Mouse (Mus musculus): ENCODE data around the gene Isoc2b. TPM values are rescaled to one million over a fixed set of nuclear protein-coding genes. Genes with fewer than 3 reads are reported as not detected.

Isoc2b gene
- polyA plus RNA-seq, 1 experiment from 2014 or later: 2.9 TPM

DNA sequence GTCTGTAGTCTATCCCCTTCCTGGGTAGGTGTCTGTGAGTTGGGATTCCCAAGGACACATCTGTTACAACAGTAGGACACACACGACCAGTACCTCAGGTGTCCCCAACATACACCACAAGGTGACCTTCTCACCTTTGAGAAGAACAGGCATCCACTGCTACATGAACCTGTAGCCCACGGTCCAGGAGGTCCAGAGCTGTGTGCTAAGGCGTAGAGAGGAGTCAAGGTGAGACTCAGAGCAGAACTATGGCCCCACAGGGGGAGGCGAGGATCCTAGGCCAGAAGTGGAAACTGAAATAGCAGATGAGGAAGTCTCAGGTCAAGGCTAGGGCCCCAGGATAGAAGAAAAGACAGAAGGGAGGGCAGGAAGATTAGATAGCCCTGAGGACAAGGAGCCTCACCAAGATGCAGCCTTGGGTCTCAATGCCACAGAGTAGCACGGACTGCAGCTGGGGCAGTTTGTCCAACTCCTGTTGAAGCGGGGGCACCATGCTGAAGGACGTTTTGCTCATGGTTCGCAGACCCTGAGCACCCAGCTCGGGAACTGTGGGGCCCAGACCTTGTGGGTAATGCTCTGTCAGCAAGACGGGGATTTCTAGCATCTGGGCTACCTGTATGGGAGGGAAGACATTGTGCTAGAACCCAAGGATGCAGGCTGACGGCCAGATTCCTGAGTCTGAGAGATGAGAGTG is 19.3 kb downstream of the Isoc2b start:
- no peak overlapping the region for H3K27ac ChIP-seq (ENCODE audit: low read depth, low read length)
- no peaks in the 10 kb centered on the region for H3K4me1 ChIP-seq (ENCODE audit: control insufficient read depth, insufficient read depth, low read length)
- H3K27me3 ChIP-seq (ENCODE audit: control insufficient read depth, insufficient read depth, low read length): peaks cover 11% of the 10 kb centered on the region; the same call in 1 of the 2 replicates
- no peak overlapping the region for H3K9ac ChIP-seq (ENCODE audit: low read depth, low read length)
- H3K36me3 ChIP-seq (ENCODE audit: control insufficient read depth, insufficient read depth, low read length): no peaks in the 10 kb centered on the region
- no peak overlapping the region for H3K4me3 ChIP-seq (ENCODE audit: low read depth, low read length)
- 0 out of 2 replicates have a peak, but pooled peaks cover 3% of the 10 kb centered on the region for H3K9me3 ChIP-seq (replicated peaks; ENCODE audit: control insufficient read depth, low read length)
- H3K4me2 ChIP-seq: no peak overlapping the region
- ATAC-seq (replicated peaks; ENCODE audit: insufficient number of reproducible peaks, low FRiP score, low TSS enrichment): no peak
- 65% methylated on average over 11 of the region's 11 CpGs for WGBS (ENCODE audit: insufficient replicate concordance)

DNA sequence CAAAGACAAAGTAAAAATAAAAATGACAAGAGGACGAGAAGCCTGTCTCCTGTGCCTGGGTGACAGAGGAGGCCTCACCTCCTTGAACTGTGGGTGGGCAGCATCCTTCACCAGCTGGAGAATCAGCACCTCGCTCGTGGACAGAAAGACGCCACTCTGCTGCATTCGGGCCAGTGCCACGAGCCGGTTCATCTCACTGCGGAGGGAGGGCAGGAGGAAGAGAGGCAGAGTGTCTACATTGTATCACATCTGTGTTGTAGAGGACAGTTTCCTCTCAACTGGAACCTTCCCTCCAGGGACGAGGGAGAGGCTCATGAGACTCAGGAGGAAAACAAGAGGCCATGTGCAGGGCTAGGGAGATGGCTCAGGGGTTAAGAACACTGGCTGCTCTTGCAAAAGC is 20.7 kb downstream of the Isoc2b start:
- Histone ChIP-seq H3K27ac (ENCODE audit: low read depth, low read length) (no peak overlapping the region), H3K9ac (ENCODE audit: low read depth, low read length) (no peak overlapping the region), H3K9me3 (replicated peaks; ENCODE audit: control insufficient read depth, low read length) (0 out of 2 replicates have a peak, but pooled peaks cover 3% of the 10 kb centered on the region), H3K36me3 (ENCODE audit: control insufficient read depth, insufficient read depth, low read length) (no peaks in the 10 kb centered on the region), H3K4me3 (ENCODE audit: low read depth, low read length) (no peak overlapping the region), H3K27me3 (ENCODE audit: control insufficient read depth, insufficient read depth, low read length) (peaks cover 25% of the 10 kb centered on the region), H3K4me2 (no peak overlapping the region), H3K4me1 (ENCODE audit: control insufficient read depth, insufficient read depth, low read length) (0 out of 2 replicates have a peak, but pooled peaks cover 3% of the 10 kb centered on the region)
- no peak for ATAC-seq (replicated peaks; ENCODE audit: insufficient number of reproducible peaks, low FRiP score, low TSS enrichment)
- WGBS (ENCODE audit: insufficient replicate concordance): 50% methylated on average over 9 of the region's 9 CpGs

DNA sequence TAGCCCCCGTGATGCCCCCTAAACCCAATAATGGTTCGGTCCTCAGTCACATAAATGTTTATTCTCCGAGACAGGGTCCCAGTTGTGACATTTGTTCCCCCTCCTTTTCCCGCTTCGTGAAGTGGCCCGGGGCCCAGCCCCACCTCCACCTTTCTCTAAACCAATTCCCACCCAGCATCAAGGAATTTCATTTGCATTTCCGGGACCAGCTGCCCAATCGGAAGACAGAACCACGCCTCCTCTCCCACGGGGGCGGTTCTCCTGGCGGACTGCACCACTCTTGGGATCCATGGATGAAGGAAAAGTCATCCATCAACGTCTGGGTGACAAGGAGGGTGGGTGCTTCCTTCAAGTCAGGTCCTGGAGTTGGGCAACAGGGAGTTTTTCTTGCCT is 25.1 kb downstream of the Isoc2b start:
- Histone ChIP-seq H3K4me1 (ENCODE audit: control insufficient read depth, insufficient read depth, low read length) (peaks cover 9% of the 10 kb centered on the region), H3K9me3 (replicated peaks; ENCODE audit: control insufficient read depth, low read length) (0 out of 2 replicates have a peak, but pooled peaks cover 3% of the 10 kb centered on the region), H3K9ac (ENCODE audit: low read depth, low read length) (no peak overlapping the region), H3K27me3 (ENCODE audit: control insufficient read depth, insufficient read depth, low read length) (peaks cover 47% of the 10 kb centered on the region), H3K4me2 (peak overlapping the region; percentile 63), H3K4me3 (ENCODE audit: low read depth, low read length) (peak overlapping the region; percentile 36), H3K36me3 (ENCODE audit: control insufficient read depth, insufficient read depth, low read length) (no peaks in the 10 kb centered on the region), H3K27ac (ENCODE audit: low read depth, low read length) (no peak overlapping the region)
- peak; percentile 36; the same call in 1 of the 2 replicates for ATAC-seq (replicated peaks; ENCODE audit: insufficient number of reproducible peaks, low FRiP score, low TSS enrichment)
- under 1% methylated on average over 13 of the region's 13 CpGs for WGBS (ENCODE audit: insufficient replicate concordance)

DNA sequence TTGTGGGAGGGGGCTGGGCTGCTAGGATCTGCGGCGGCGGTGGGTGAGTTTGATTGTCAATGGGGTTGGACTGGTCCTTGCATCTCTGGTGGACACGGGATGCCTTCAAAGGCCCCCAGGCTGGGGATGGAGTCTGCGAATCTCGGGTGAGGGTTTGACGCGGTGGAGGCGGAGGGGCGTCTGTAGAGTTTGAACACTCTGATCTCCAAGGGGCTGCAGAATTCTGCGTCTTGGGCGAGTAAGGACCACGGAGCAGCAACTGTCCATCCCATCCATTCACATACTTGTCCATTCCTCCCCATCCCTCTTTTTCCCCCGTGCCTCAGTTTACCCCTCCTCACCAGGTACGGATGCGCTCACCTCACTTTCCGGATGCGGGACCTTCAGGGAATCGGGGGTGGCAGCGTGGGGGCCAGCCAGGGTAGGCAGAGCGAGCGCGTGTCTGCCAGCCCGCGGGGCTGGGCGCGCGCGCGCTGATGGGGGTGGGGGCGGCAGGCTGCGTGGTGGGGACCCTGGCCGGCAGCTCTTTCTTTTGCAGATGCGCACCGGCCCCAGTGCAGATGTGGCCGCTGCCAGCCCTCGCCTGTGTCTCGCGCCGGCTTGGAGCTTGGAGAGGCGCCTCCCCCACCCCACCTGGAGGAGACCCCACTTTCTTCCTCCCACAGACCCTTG is 25.7 kb downstream of the Isoc2b start, which contains the start of gene Shisa7:
Gene Shisa7 (minus strand): TSS at position 452 of the 672 bp plus-strand sequence.
- Histone ChIP-seq H3K4me2 (peak within 1 kb of the TSS; percentile 63), H3K4me3 (ENCODE audit: low read depth, low read length) (peak within 1 kb of the TSS; percentile 36), H3K27me3 (ENCODE audit: control insufficient read depth, insufficient read depth, low read length) (peaks cover 47% of the 10 kb centered on the region), H3K36me3 (ENCODE audit: control insufficient read depth, insufficient read depth, low read length) (no peaks in the 10 kb centered on the region), H3K27ac (ENCODE audit: low read depth, low read length) (no peak within 1 kb of the TSS), H3K4me1 (ENCODE audit: control insufficient read depth, insufficient read depth, low read length) (peaks cover 9% of the 10 kb centered on the region), H3K9ac (ENCODE audit: low read depth, low read length) (no peak within 1 kb of the TSS), H3K9me3 (replicated peaks; ENCODE audit: control insufficient read depth, low read length) (0 out of 2 replicates have a peak, but pooled peaks cover 3% of the 10 kb centered on the region)
- WGBS (ENCODE audit: insufficient replicate concordance): under 1% methylated on average over 41 of the region's 41 CpGs
- ATAC-seq (replicated peaks; ENCODE audit: insufficient number of reproducible peaks, low FRiP score, low TSS enrichment): 0 out of 2 replicates have a peak, but pooled peaks have one; percentile 6

DNA sequence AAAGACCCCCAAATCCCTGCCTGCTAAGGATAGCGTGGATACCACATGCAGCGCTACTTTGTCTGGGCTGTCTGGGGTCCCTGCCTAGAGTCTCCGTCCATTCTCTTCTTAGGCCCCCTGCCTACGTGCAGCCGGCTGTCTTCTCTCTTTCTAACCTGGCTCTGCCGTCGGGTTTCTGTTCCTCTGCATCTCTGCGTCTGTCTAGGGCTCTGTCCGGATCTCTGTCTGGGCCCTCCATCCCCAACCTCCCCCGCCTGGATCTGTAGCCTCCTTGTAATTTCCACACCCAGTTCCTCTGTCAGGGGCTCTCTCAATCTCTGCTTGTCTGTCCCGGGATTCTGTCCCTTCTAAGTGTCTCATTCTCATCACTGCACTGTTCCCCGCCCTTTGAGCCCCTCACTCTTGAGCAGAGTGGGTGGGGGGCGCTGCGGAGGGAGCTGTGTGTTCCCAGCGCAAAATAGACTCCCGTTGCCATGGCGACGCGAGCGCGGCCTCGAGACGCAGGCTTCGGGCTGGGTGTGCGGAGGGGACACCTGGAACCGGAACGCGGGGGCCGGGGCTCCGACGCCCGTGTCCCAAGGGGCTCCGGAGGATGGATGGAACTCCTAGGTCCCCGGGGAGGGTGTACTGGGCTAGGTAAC is 26.3 kb downstream of the Isoc2b start:
- H3K4me3 ChIP-seq (ENCODE audit: low read depth, low read length): peak overlapping the region; percentile 36
- peaks cover 9% of the 10 kb centered on the region for H3K4me1 ChIP-seq (ENCODE audit: control insufficient read depth, insufficient read depth, low read length)
- no peak for ATAC-seq (replicated peaks; ENCODE audit: insufficient number of reproducible peaks, low FRiP score, low TSS enrichment)
- no peak overlapping the region for H3K9ac ChIP-seq (ENCODE audit: low read depth, low read length)
- peaks cover 52% of the 10 kb centered on the region for H3K27me3 ChIP-seq (ENCODE audit: control insufficient read depth, insufficient read depth, low read length)
- H3K36me3 ChIP-seq (ENCODE audit: control insufficient read depth, insufficient read depth, low read length): no peaks in the 10 kb centered on the region
- no peak overlapping the region for H3K27ac ChIP-seq (ENCODE audit: low read depth, low read length)
- peak overlapping the region; percentile 63 for H3K4me2 ChIP-seq
- H3K9me3 ChIP-seq (replicated peaks; ENCODE audit: control insufficient read depth, low read length): 0 out of 2 replicates have a peak, but pooled peaks cover 3% of the 10 kb centered on the region
- WGBS (ENCODE audit: insufficient replicate concordance): under 1% methylated on average over 34 of the region's 34 CpGs

DNA sequence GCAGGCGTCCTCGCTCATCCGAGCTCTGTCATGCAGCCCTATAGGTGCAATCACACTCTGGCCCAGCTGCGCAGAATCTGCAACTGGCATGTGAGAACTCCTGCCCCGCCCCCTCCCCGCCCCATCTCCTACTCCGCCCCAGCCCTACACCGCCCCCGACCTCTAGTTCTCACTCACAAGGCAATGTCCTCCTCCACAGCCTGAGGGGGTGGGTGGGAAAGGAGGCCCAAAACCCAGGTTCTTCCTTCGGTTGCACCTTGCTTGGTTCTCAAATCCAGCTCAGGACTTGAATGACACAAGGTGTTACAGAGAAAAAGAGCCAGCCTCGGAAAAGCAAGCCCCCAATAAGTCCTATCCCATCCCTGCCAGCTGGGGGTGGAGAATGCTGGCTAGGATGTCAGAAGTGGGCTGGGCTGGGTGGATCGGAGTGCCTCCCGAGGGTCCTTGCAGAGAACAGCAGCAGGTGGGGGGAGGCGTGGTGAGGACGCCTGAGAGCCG is 27.4 kb downstream of the Isoc2b start:
- 4% methylated on average over 16 of the region's 16 CpGs for WGBS (ENCODE audit: insufficient replicate concordance)
- Histone ChIP-seq H3K4me3 (ENCODE audit: low read depth, low read length) (peak overlapping the region; percentile 11), H3K4me2 (peak overlapping the region; percentile 36), H3K27ac (ENCODE audit: low read depth, low read length) (no peak overlapping the region), H3K4me1 (ENCODE audit: control insufficient read depth, insufficient read depth, low read length) (peaks cover 9% of the 10 kb centered on the region), H3K9me3 (replicated peaks; ENCODE audit: control insufficient read depth, low read length) (0 out of 2 replicates have a peak, but pooled peaks cover 3% of the 10 kb centered on the region), H3K9ac (ENCODE audit: low read depth, low read length) (no peak overlapping the region), H3K27me3 (ENCODE audit: control insufficient read depth, insufficient read depth, low read length) (peaks cover 58% of the 10 kb centered on the region), H3K36me3 (ENCODE audit: control insufficient read depth, insufficient read depth, low read length) (no peaks in the 10 kb centered on the region)
- peak; percentile 64 for ATAC-seq (replicated peaks; ENCODE audit: insufficient number of reproducible peaks, low FRiP score, low TSS enrichment)

DNA sequence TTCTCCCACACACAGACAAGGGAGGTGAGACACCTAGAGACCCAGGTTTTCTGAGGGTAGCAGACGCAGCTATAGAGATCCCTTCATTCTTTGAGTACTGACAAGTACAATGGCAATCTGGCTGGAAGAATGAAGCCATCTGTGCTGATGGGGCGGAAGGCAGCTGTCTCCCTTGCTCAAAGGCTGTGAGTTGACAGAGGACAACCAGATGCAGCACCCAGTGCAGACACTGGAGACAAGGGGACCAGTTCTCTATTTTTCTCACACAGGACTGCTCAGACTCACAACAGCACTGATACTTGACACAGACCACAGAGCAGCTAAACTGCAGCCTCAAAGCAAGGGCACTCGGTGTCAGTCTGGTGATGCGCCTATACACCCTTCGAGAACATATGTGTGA is 28.0 kb downstream of the Isoc2b start:
- H3K4me2 ChIP-seq: no peak overlapping the region
- no peak for ATAC-seq (replicated peaks; ENCODE audit: insufficient number of reproducible peaks, low FRiP score, low TSS enrichment)
- H3K4me1 ChIP-seq (ENCODE audit: control insufficient read depth, insufficient read depth, low read length): peaks cover 9% of the 10 kb centered on the region
- peaks cover 63% of the 10 kb centered on the region for H3K27me3 ChIP-seq (ENCODE audit: control insufficient read depth, insufficient read depth, low read length)
- H3K4me3 ChIP-seq (ENCODE audit: low read depth, low read length): no peak overlapping the region
- no peaks in the 10 kb centered on the region for H3K9me3 ChIP-seq (replicated peaks; ENCODE audit: control insufficient read depth, low read length)
- H3K36me3 ChIP-seq (ENCODE audit: control insufficient read depth, insufficient read depth, low read length): no peaks in the 10 kb centered on the region
- H3K9ac ChIP-seq (ENCODE audit: low read depth, low read length): no peak overlapping the region
- 47% methylated on average over 5 of the region's 5 CpGs for WGBS (ENCODE audit: insufficient replicate concordance)
- no peak overlapping the region for H3K27ac ChIP-seq (ENCODE audit: low read depth, low read length)

DNA sequence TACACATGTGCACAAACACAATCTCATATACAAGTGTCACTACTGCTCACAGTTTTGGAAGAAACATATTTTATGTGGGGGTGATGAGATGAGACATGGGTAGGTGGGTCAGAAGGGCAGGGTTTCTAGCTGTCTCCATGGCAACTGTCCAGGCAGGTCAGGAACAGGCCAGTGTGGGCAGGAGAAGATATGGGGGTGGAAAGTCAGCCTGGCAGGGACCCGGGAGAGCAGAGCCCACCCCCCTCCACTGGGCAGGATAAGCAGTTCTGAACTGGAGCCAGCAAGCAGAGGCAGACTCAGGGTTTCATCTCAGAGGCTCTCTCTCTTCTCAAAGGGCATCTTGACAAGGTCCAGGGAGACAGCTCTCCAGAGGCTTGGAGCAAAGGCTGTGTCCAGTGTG is 32.4 kb downstream of the Isoc2b start:
- H3K9me3 ChIP-seq (replicated peaks; ENCODE audit: control insufficient read depth, low read length): no peaks in the 10 kb centered on the region
- H3K9ac ChIP-seq (ENCODE audit: low read depth, low read length): no peak overlapping the region

More for the DNA sequence above, 32.4 kb downstream of the Isoc2b start:
- WGBS (ENCODE audit: insufficient replicate concordance): 0% methylated on average over 1 of the region's 1 CpGs
- H3K4me3 ChIP-seq (ENCODE audit: low read depth, low read length): no peak overlapping the region
- no peaks in the 10 kb centered on the region for H3K36me3 ChIP-seq (ENCODE audit: control insufficient read depth, insufficient read depth, low read length)
- no peak for ATAC-seq (replicated peaks; ENCODE audit: insufficient number of reproducible peaks, low FRiP score, low TSS enrichment)
- H3K4me1 ChIP-seq (ENCODE audit: control insufficient read depth, insufficient read depth, low read length): peaks cover 7% of the 10 kb centered on the region; the same call in 1 of the 2 replicates
- peaks cover 66% of the 10 kb centered on the region for H3K27me3 ChIP-seq (ENCODE audit: control insufficient read depth, insufficient read depth, low read length)
- no peak overlapping the region for H3K4me2 ChIP-seq
- H3K27ac ChIP-seq (ENCODE audit: low read depth, low read length): no peak overlapping the region
